Mouse (Mus musculus) embryonic facial prominence, embryonic 11.5 days (tissue): ENCODE results near the gene Zfp472. TPM values are rescaled to one million over a fixed set of nuclear protein-coding genes. Genes with fewer than 3 reads are reported as not detected.

ENCODE experiments used
- polyA plus RNA-seq: library from polyadenylated mRNA; unstranded; fragments of >200 nt; fragmentation: Nextera tagmentation; extraction: Ambion mirVana; gene quantifications from 2 replicates; pipeline ENCODE4 v1.2.1, GENCODE M21; 2014

Zfp472 gene
- polyA plus RNA-seq, 1 experiment from 2014 or later: 15.5 TPM

Other genes starting within 250 kb of the Zfp472 start
- 25.6 and 33.8 TPM in 2 replicates for gene Zfp871, start 177.5 kb upstream of the Zfp472 start, polyA plus RNA-seq
- gene Zfp811, start 155.9 kb upstream of the Zfp472 start, polyA plus RNA-seq: 11.5 and 13.2 TPM in 2 replicates
- 17.1 and 23.5 TPM in 2 replicates for gene Zfp799, start 135.6 kb upstream of the Zfp472 start, polyA plus RNA-seq
- gene Zfp870, start 74.2 kb upstream of the Zfp472 start, polyA plus RNA-seq: 11.7 and 12.3 TPM in 2 replicates
- not detected in 2 replicates for gene Cyp4f14, start 48.5 kb upstream of the Zfp472 start, polyA plus RNA-seq
- 2.7 and 3.4 TPM in 2 replicates for gene Cyp4f13, start 18.4 kb upstream of the Zfp472 start, polyA plus RNA-seq
- gene Zfp952, start 27.3 kb downstream of the Zfp472 start, polyA plus RNA-seq: 16.6 and 17.3 TPM in 2 replicates
- gene Zfp763, start 67.6 kb downstream of the Zfp472 start, polyA plus RNA-seq: 26.2 and 27.0 TPM in 2 replicates
- not detected in 2 replicates for gene 4921501E09Rik, start 102.2 kb downstream of the Zfp472 start, polyA plus RNA-seq
- gene Zfp563, start 123.5 kb downstream of the Zfp472 start, polyA plus RNA-seq: 9.8 and 11.2 TPM in 2 replicates
- 0.18 TPM in 1 of 2 replicates, not detected in the other for gene Morc2b, start 173.9 kb downstream of the Zfp472 start, polyA plus RNA-seq
- not detected in 2 replicates for gene Olfr55, start 202.6 kb downstream of the Zfp472 start, polyA plus RNA-seq
- gene Olfr239, start 225.5 kb downstream of the Zfp472 start, polyA plus RNA-seq: not detected in 2 replicates